Mouse (Mus musculus) MEL (cell line): ENCODE data around the gene Dlx3.

Experiments
- CTCF ChIP-seq, 3 experiments: IDR thresholded peaks in 2 of 3; conservative IDR thresholded peaks in 1 of 3; 2 replicates each; pipeline ENCODE4 v1.5.1; 2011 to 2012; ENCODE audit warnings: low read length in 3 of 3, low read depth in 2 of 3, mild to moderate bottlenecking in 2 of 3, improper control_type of control experiment in 1 of 3, inconsistent platforms in 1 of 3, mixed read lengths in 1 of 3, moderate library complexity in 1 of 3; ENCODE audit not compliant: control insufficient read depth in 1 of 3, insufficient read depth in 1 of 3, poor library complexity in 1 of 3, severe bottlenecking in 1 of 3
- E2F4 ChIP-seq: IDR thresholded peaks from 2 replicates; pipeline ENCODE4 v1.6.1; 2011; ENCODE audit warnings: low read depth, low read length, improper control_type of control experiment, borderline replicate concordance
- EP300 ChIP-seq, 2 experiments: IDR thresholded peaks; 2 replicates each; pipeline ENCODE4 v1.6.1; 2011; ENCODE audit warnings: improper control_type of control experiment in 2 of 2, low read length in 2 of 2, low read depth in 1 of 2, mild to moderate bottlenecking in 1 of 2
- GATA1 ChIP-seq: IDR thresholded peaks from 2 replicates; pipeline ENCODE4 v1.6.1; 2011; ENCODE audit warnings: low read depth, low read length, improper control_type of control experiment
- MAX ChIP-seq: IDR thresholded peaks from 2 replicates; pipeline ENCODE4 v1.6.1; 2011; ENCODE audit warnings: low read length, improper control_type of control experiment
- MEF2A ChIP-seq: IDR thresholded peaks from 2 replicates; pipeline ENCODE4 v1.6.1; 2014; ENCODE audit warnings: low read depth, mild to moderate bottlenecking, inconsistent platforms, low read length, improper control_type of control experiment; ENCODE audit not compliant: poor library complexity, insufficient replicate concordance, severe bottlenecking; ENCODE audit errors: extremely low read depth
- MYB ChIP-seq: IDR thresholded peaks from 2 replicates; pipeline ENCODE4 v1.6.1; 2011; ENCODE audit warnings: mild to moderate bottlenecking, low read depth, low read length, improper control_type of control experiment
- MYC ChIP-seq: IDR thresholded peaks from 2 replicates; pipeline ENCODE4 v1.6.1; 2011; ENCODE audit warnings: low read depth, mild to moderate bottlenecking, low read length, improper control_type of control experiment, moderate library complexity
- POLR2A ChIP-seq, 2 experiments: IDR thresholded peaks; 2 replicates each; pipeline ENCODE4 v1.6.1; 2011 to 2012; ENCODE audit warnings: low read length in 2 of 2, mild to moderate bottlenecking in 2 of 2, control low read depth in 1 of 2, improper control_type of control experiment in 1 of 2, low read depth in 1 of 2, moderate library complexity in 1 of 2; ENCODE audit not compliant: control insufficient read depth in 1 of 2, insufficient read depth in 1 of 2, poor library complexity in 1 of 2

- TF ChIP-seq MYC = no peak
- no peak for TF ChIP-seq MAX
- no peak for TF ChIP-seq POLR2A (IDR thresholded peaks at IDR 0.05; ENCODE audit: control insufficient read depth in 1 of 2, insufficient read depth in 1 of 2, low read depth in 1 of 2, low read length in 2 of 2, poor library complexity in 1 of 2)
- no peak for TF ChIP-seq CTCF (IDR thresholded peaks at IDR 0.05 in 2 of 3, conservative IDR thresholded peaks at IDR 0.05 in 1 of 3; ENCODE audit: control insufficient read depth in 1 of 3, insufficient read depth in 1 of 3, low read depth in 2 of 3, low read length in 3 of 3, poor library complexity in 1 of 3, severe bottlenecking in 1 of 3)
- no peak for TF ChIP-seq EP300 (IDR thresholded peaks at IDR 0.05; ENCODE audit: low read depth in 1 of 2, low read length in 2 of 2)
- no peak for TF ChIP-seq E2F4
- no peak for TF ChIP-seq MEF2A
- no peak for TF ChIP-seq GATA1
- no peak for TF ChIP-seq MYB
Observed at GRCm38 (mm10) chr11:95082896-95083295, 37.0 kb upstream of the Dlx3 start.
